Mouse (Mus musculus): ENCODE data around the gene Phf19. TPM values are rescaled to one million over a fixed set of nuclear protein-coding genes. Genes with fewer than 3 reads are reported as not detected.

Phf19 gene
- polyA plus RNA-seq, 1 experiment: 3.7 TPM

- 8% methylated on average over 2 of the region's 2 CpGs for WGBS
- no peak for TF ChIP-seq CTCF (IDR thresholded peaks at IDR 0.05; ENCODE audit: extremely low read depth, insufficient read depth, insufficient read length, insufficient replicate concordance)
- TF ChIP-seq POLR2A (IDR thresholded peaks at IDR 0.05; ENCODE audit: low read depth, low read length): no peak
- no peaks in the 10 kb centered on the region for H3K36me3 ChIP-seq (ENCODE audit: control insufficient read depth, insufficient read depth, low read length)
- H3K27me3 ChIP-seq (ENCODE audit: control insufficient read depth, insufficient read depth, low read length): no peaks in the 10 kb centered on the region
- no peak for DNase-seq (ENCODE audit: low read depth in 1 of 2, low spot score in 2 of 2)
- peaks cover 11% of the 10 kb centered on the region; the same call in 1 of the 2 replicates for H3K4me1 ChIP-seq (ENCODE audit: control insufficient read depth, insufficient read depth, insufficient read length)
- H3K4me3 ChIP-seq (ENCODE audit: extremely low read depth, insufficient read depth, insufficient read length): no peak overlapping the region
- H3K27ac ChIP-seq (ENCODE audit: insufficient read depth, low read length): no peak overlapping the region
These were observed 6.3 kb upstream of the Phf19 start for GRCm38 (mm10) chr2:34920144-34920543.

GRCm38 (mm10) chr2:34915103-34915502, 1.3 kb upstream of the Phf19 start:
- H3K27ac ChIP-seq (ENCODE audit: insufficient read depth, low read length): no peak overlapping the region
- no peak overlapping the region for H3K4me3 ChIP-seq (ENCODE audit: extremely low read depth, insufficient read depth, insufficient read length)
- no peaks in the 10 kb centered on the region for H3K27me3 ChIP-seq (ENCODE audit: control insufficient read depth, insufficient read depth, low read length)
- DNase-seq (ENCODE audit: low read depth in 1 of 2, low spot score in 2 of 2): no peak
- WGBS: 78% methylated on average over 2 of the region's 2 CpGs
- no peaks in the 10 kb centered on the region for H3K36me3 ChIP-seq (ENCODE audit: control insufficient read depth, insufficient read depth, low read length)
- H3K4me1 ChIP-seq (ENCODE audit: control insufficient read depth, insufficient read depth, insufficient read length): peaks cover 7% of the 10 kb centered on the region; the same call in 1 of the 2 replicates
- TF ChIP-seq CTCF (IDR thresholded peaks at IDR 0.05; ENCODE audit: extremely low read depth, insufficient read depth, insufficient read length, insufficient replicate concordance) (no peak), POLR2A (IDR thresholded peaks at IDR 0.05; ENCODE audit: low read depth, low read length) (no peak)

- Histone ChIP-seq H3K4me1 (ENCODE audit: control insufficient read depth, insufficient read depth, insufficient read length) (peaks cover 5% of the 10 kb centered on the region; the same call in 1 of the 2 replicates), H3K36me3 (ENCODE audit: control insufficient read depth, insufficient read depth, low read length) (no peaks in the 10 kb centered on the region), H3K4me3 (ENCODE audit: extremely low read depth, insufficient read depth, insufficient read length) (no peak overlapping the region), H3K27ac (ENCODE audit: insufficient read depth, low read length) (no peak overlapping the region), H3K27me3 (ENCODE audit: control insufficient read depth, insufficient read depth, low read length) (no peaks in the 10 kb centered on the region)
- WGBS: 52% methylated on average over 2 of the region's 2 CpGs
- TF ChIP-seq CTCF (IDR thresholded peaks at IDR 0.05; ENCODE audit: extremely low read depth, insufficient read depth, insufficient read length, insufficient replicate concordance) (no peak), POLR2A (IDR thresholded peaks at IDR 0.05; ENCODE audit: low read depth, low read length) (no peak)
- no peak for DNase-seq (ENCODE audit: low read depth in 1 of 2, low spot score in 2 of 2)
These were observed 927 bp upstream of the Phf19 start for GRCm38 (mm10) chr2:34914823-34915082.

- peak overlapping the region; percentile 57; the same call in 1 of the 2 replicates for H3K4me3 ChIP-seq (ENCODE audit: extremely low read depth, insufficient read depth, insufficient read length)
- DNase-seq (ENCODE audit: low read depth in 1 of 2, low spot score in 2 of 2): peak in 1 of 2 experiments; percentile 51
- WGBS: 3% methylated on average over 41 of the region's 50 CpGs
- H3K4me1 ChIP-seq (ENCODE audit: control insufficient read depth, insufficient read depth, insufficient read length): peaks cover 3% of the 10 kb centered on the region; the same call in 1 of the 2 replicates
- no peaks in the 10 kb centered on the region for H3K36me3 ChIP-seq (ENCODE audit: control insufficient read depth, insufficient read depth, low read length)
- no peaks in the 10 kb centered on the region for H3K27me3 ChIP-seq (ENCODE audit: control insufficient read depth, insufficient read depth, low read length)
- TF ChIP-seq POLR2A (IDR thresholded peaks at IDR 0.05; ENCODE audit: low read depth, low read length): no peak; the same call in 1 of the 2 replicates
- TF ChIP-seq CTCF (IDR thresholded peaks at IDR 0.05; ENCODE audit: extremely low read depth, insufficient read depth, insufficient read length, insufficient replicate concordance): no peak
- no peak overlapping the region for H3K27ac ChIP-seq (ENCODE audit: insufficient read depth, low read length)
These were observed 420 bp upstream of the Phf19 start for GRCm38 (mm10) chr2:34914069-34914822.

DNA sequence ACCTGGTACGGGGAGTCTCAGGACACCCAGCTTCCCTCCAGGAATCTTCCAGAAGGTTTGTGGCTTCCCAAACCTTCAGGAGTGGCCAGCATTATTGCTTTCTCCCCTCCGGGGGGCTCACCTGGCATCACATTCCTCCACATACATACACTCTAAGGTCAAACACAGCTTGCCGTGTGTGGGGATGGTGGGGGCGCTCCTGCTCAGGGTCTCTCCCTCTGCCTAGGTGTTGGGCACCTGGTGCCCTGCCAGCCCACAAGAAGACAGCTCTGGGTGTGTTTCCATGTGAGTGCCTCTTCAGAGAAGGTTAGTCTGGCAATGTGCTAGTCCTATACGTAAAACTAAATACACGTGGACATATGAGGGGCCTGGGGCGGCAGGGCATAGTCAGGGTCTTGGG, 1.2 kb downstream of the Phf19 start:
- Histone ChIP-seq H3K4me1 (ENCODE audit: control insufficient read depth, insufficient read depth, insufficient read length) (no peaks in the 10 kb centered on the region; the same call in 1 of the 2 replicates), H3K27ac (ENCODE audit: insufficient read depth, low read length) (no peak overlapping the region), H3K36me3 (ENCODE audit: control insufficient read depth, insufficient read depth, low read length) (no peaks in the 10 kb centered on the region), H3K27me3 (ENCODE audit: control insufficient read depth, insufficient read depth, low read length) (no peaks in the 10 kb centered on the region), H3K4me3 (ENCODE audit: extremely low read depth, insufficient read depth, insufficient read length) (no peak overlapping the region)
- 61% methylated on average over 7 of the region's 7 CpGs for WGBS
- TF ChIP-seq POLR2A (IDR thresholded peaks at IDR 0.05; ENCODE audit: low read depth, low read length): no peak
- no peak for TF ChIP-seq CTCF (IDR thresholded peaks at IDR 0.05; ENCODE audit: extremely low read depth, insufficient read depth, insufficient read length, insufficient replicate concordance)
- no peak for DNase-seq (ENCODE audit: low read depth in 1 of 2, low spot score in 2 of 2)

DNA sequence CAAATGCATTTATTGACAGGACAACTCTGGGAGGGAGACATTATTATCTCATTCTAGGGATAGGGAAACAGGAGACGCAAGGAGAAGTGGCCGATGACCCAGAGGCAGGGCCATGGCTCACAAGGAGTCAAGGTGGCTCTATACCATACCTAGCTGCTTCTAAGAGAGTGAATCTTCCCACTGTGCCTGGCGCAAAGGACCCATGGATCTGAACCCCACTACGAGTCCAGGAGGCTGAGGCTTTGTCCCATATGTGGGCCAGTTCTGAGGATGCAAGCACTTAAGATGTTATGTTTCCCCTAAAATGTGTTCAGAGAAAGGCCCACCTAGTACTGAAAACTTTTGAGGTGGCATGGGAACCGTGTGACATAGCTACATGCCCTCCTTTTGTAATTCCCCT, 2.0 kb downstream of the Phf19 start:
- H3K4me3 ChIP-seq (ENCODE audit: extremely low read depth, insufficient read depth, insufficient read length): no peak overlapping the region
- peaks cover 4% of the 10 kb centered on the region; the same call in 1 of the 2 replicates for H3K4me1 ChIP-seq (ENCODE audit: control insufficient read depth, insufficient read depth, insufficient read length)
- H3K27ac ChIP-seq (ENCODE audit: insufficient read depth, low read length): no peak overlapping the region
- 83% methylated on average over 5 of the region's 5 CpGs for WGBS
- TF ChIP-seq POLR2A (IDR thresholded peaks at IDR 0.05; ENCODE audit: low read depth, low read length): no peak
- TF ChIP-seq CTCF (IDR thresholded peaks at IDR 0.05; ENCODE audit: extremely low read depth, insufficient read depth, insufficient read length, insufficient replicate concordance): no peak
- DNase-seq (ENCODE audit: low read depth in 1 of 2, low spot score in 2 of 2): no peak
- H3K36me3 ChIP-seq (ENCODE audit: control insufficient read depth, insufficient read depth, low read length): no peaks in the 10 kb centered on the region
- no peaks in the 10 kb centered on the region for H3K27me3 ChIP-seq (ENCODE audit: control insufficient read depth, insufficient read depth, low read length)

DNA sequence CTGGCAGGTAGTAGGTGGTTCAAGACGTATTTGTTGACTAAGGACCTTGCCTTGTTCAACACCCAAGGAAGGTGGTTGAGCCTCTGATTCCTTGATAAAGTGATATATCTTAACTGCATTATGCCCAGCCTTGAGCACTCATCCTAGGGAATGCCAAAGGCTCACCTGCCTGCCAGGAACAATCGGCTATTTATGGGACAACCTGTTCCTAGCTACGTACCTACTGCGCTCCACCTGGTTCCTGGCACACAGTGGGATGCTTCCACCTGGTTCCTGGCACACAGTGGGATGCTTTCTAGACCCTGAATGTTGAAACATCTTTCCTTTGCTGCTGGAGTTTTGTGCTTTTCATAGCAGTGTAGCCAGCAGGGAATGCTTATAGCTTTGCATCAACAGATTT, 4.1 kb downstream of the Phf19 start:
- no peak overlapping the region for H3K27ac ChIP-seq (ENCODE audit: insufficient read depth, low read length)
- no peaks in the 10 kb centered on the region for H3K36me3 ChIP-seq (ENCODE audit: control insufficient read depth, insufficient read depth, low read length)
- peaks cover 10% of the 10 kb centered on the region; the same call in 1 of the 2 replicates for H3K4me1 ChIP-seq (ENCODE audit: control insufficient read depth, insufficient read depth, insufficient read length)
- no peaks in the 10 kb centered on the region for H3K27me3 ChIP-seq (ENCODE audit: control insufficient read depth, insufficient read depth, low read length)
- WGBS: 94% methylated on average over 4 of the region's 4 CpGs
- no peak overlapping the region for H3K4me3 ChIP-seq (ENCODE audit: extremely low read depth, insufficient read depth, insufficient read length)
- no peak for DNase-seq (ENCODE audit: low read depth in 1 of 2, low spot score in 2 of 2)
- no peak for TF ChIP-seq CTCF (IDR thresholded peaks at IDR 0.05; ENCODE audit: extremely low read depth, insufficient read depth, insufficient read length, insufficient replicate concordance)
- TF ChIP-seq POLR2A (IDR thresholded peaks at IDR 0.05; ENCODE audit: low read depth, low read length): no peak

Measured in spleen, adult 2 months (tissue).